Mouse (Mus musculus) gastrocnemius, adult 2 months (tissue): ENCODE measurements around the gene Man2b1. TPM values are rescaled to one million over a fixed set of nuclear protein-coding genes. Genes with fewer than 3 reads are reported as not detected.

Experiments
- DNase-seq: peaks from one replicate; pipeline ENCODE4 v3.0.0; 2022
- H3K27ac ChIP-seq: fragments of 200-600 bp; 2 replicates; pipeline ENCODE4 v1.8.1; 2022; ENCODE audit warnings: mild to moderate bottlenecking
- H3K4me3 ChIP-seq: fragments of 200-600 bp; 2 replicates; pipeline ENCODE4 v1.8.1; 2022; ENCODE audit warnings: mild to moderate bottlenecking, moderate library complexity
- CTCF ChIP-seq: fragments of 200-600 bp; IDR thresholded peaks from 2 replicates; pipeline ENCODE4 v1.8.1; 2022; ENCODE audit warnings: antibody characterized with exemption, mild to moderate bottlenecking, moderate library complexity
- intact Hi-C: fragments of 180-260 bp; cut with DNase I; formaldehyde crosslinking; loops from one replicate; pipeline ENCODE4 v1.15.1; 2025
- total RNA-seq, 2 experiments: library from RNA; stranded (reverse); gene quantifications; 2 replicates each; pipeline ENCODE4 v1.2.3; 2021

Man2b1 gene
- total RNA-seq, 2 experiments from 2014 or later, result 8.1 to 10.3 TPM

- Histone ChIP-seq H3K4me3 (peak within 1 kb of the TSS; percentile 99), H3K27ac (peak within 1 kb of the TSS; percentile 76)
- intact Hi-C loops, result no loop called here
- DNase-seq, result peak; percentile 88
- no peak for TF ChIP-seq CTCF
Measured at GRCm38 (mm10) chr8:85059879-85060616, 23.0 kb upstream of the Man2b1 start, which contains the start of gene Fbxw9. TSS of gene Fbxw9 (plus strand) at chr8:85060055.

- intact Hi-C loops, result no loop called here
- Histone ChIP-seq H3K4me3 (no peak overlapping the region), H3K27ac (no peak overlapping the region)
- DNase-seq, result no peak
- no peak for TF ChIP-seq CTCF
Measured at GRCm38 (mm10) chr8:85062603-85063002, 20.5 kb upstream of the Man2b1 start.

- Histone ChIP-seq H3K27ac (no peak overlapping the region), H3K4me3 (no peak overlapping the region)
- no peak for TF ChIP-seq CTCF
- intact Hi-C loops, result no loop called here
- DNase-seq, result no peak
Measured at GRCm38 (mm10) chr8:85065213-85065612, 17.9 kb upstream of the Man2b1 start.

- no peak for DNase-seq
- intact Hi-C loops, result no loop called here
- Histone ChIP-seq H3K4me3 (no peak overlapping the region), H3K27ac (no peak overlapping the region)
- no peak for TF ChIP-seq CTCF
Measured at GRCm38 (mm10) chr8:85067155-85067554, 15.9 kb upstream of the Man2b1 start.

GRCm38 (mm10) chr8:85067982-85068381 lies 15.1 kb upstream of the Man2b1 start, which contains the start of gene Gm5741:
TSS of gene Gm5741 (minus strand) at chr8:85067982.
- no peak for DNase-seq
- Histone ChIP-seq H3K27ac (no peak within 1 kb of the TSS), H3K4me3 (no peak within 1 kb of the TSS)
- TF ChIP-seq CTCF, result no peak
- intact Hi-C loops, result no loop called here

GRCm38 (mm10) chr8:85071041-85071440 lies 12.0 kb upstream of the Man2b1 start:
- TF ChIP-seq CTCF, result no peak
- DNase-seq, result no peak
- Histone ChIP-seq H3K27ac (peak overlapping the region; percentile 96), H3K4me3 (peak overlapping the region; percentile 94)
- intact Hi-C loops, result loop anchor here (5.0 to 10.0 kb wide), 3 partner anchors 94 to 334 kb away; partner anchors contain the start of genes Junb, Orc6 and Vps35

- Histone ChIP-seq H3K4me3 (peak within 1 kb of the TSS; percentile 94), H3K27ac (peak within 1 kb of the TSS; percentile 96)
- intact Hi-C loops, result loop anchor here (5.0 to 10.0 kb wide), 3 partner anchors 94 to 333 kb away; partner anchors contain the start of genes Junb, Orc6 and Vps35
- peak; percentile 30; the same call in 1 of the 2 replicates for TF ChIP-seq CTCF
- peak; percentile 94 for DNase-seq
Measured at GRCm38 (mm10) chr8:85071514-85072281, 11.4 kb upstream of the Man2b1 start, which contains the start of gene Dhps. TSS of gene Dhps (plus strand) at chr8:85071757.

- DNase-seq, result no peak
- Histone ChIP-seq H3K4me3 (peak overlapping the region; percentile 94), H3K27ac (peak overlapping the region; percentile 96)
- intact Hi-C loops, result loop anchor here (5.0 to 10.0 kb wide), 3 partner anchors 95 to 332 kb away; partner anchors contain the start of genes Junb, Orc6 and Vps35
- no peak for TF ChIP-seq CTCF
Measured at GRCm38 (mm10) chr8:85072364-85072929, 10.6 kb upstream of the Man2b1 start.

- no peak overlapping the region for H3K4me3 ChIP-seq
Measured at GRCm38 (mm10) chr8:85073041-85073612, 9.9 kb upstream of the Man2b1 start.

GRCm38 (mm10) chr8:85074167-85074566 lies 8.9 kb upstream of the Man2b1 start:
- no peak for DNase-seq
- Histone ChIP-seq H3K4me3 (no peak overlapping the region), H3K27ac (no peak overlapping the region)
- intact Hi-C loops, result loop anchor here (5.0 to 10.0 kb wide), 3 partner anchors 97 to 331 kb away; partner anchors contain the start of genes Junb, Orc6 and Vps35
- no peak for TF ChIP-seq CTCF

More at GRCm38 (mm10) chr8:85073041-85073612, 9.9 kb upstream of the Man2b1 start:
- H3K27ac ChIP-seq, result no peak overlapping the region
- intact Hi-C loops, result loop anchor here (5.0 to 10.0 kb wide), 3 partner anchors 96 to 332 kb away; partner anchors contain the start of genes Junb, Orc6 and Vps35
- TF ChIP-seq CTCF, result no peak
- no peak for DNase-seq

GRCm38 (mm10) chr8:85074617-85075016 lies 8.5 kb upstream of the Man2b1 start:
- DNase-seq, result no peak
- intact Hi-C loops, result loop anchor here (5.0 to 10.0 kb wide), 3 partner anchors 97 to 330 kb away; partner anchors contain the start of genes Junb, Orc6 and Vps35
- no peak overlapping the region for H3K4me3 ChIP-seq
- no peak overlapping the region for H3K27ac ChIP-seq
- TF ChIP-seq CTCF, result no peak

GRCm38 (mm10) chr8:85076001-85076400 lies 7.1 kb upstream of the Man2b1 start:
- Histone ChIP-seq H3K27ac (no peak overlapping the region), H3K4me3 (no peak overlapping the region)
- DNase-seq, result peak; percentile 60
- intact Hi-C loops, result loop anchor here (2.0 to 10.0 kb wide), 3 partner anchors 95 to 329 kb away; partner anchors contain the start of genes Orc6 and Vps35
- peak; percentile 51 for TF ChIP-seq CTCF
